Mouse (Mus musculus) thymus, adult 2 months (tissue): Measurements from ENCODE around the gene Plxdc1.

Experiments
- CTCF ChIP-seq: fragments of 200-500 bp; IDR thresholded peaks from 2 replicates; pipeline ENCODE4 v1.5.1; 2012; ENCODE audit warnings: mild to moderate bottlenecking, control low read depth, low read length, moderate library complexity, borderline replicate concordance; ENCODE audit not compliant: control insufficient read depth, poor library complexity, insufficient read depth; ENCODE audit errors: extremely low read depth
- POLR2A ChIP-seq: fragments of 200-500 bp; IDR thresholded peaks from 2 replicates; pipeline ENCODE4 v1.6.1; 2012; ENCODE audit warnings: mild to moderate bottlenecking, low read length, control low read depth, moderate library complexity; ENCODE audit not compliant: control insufficient read depth, poor library complexity, insufficient read depth; ENCODE audit errors: extremely low read depth

DNA sequence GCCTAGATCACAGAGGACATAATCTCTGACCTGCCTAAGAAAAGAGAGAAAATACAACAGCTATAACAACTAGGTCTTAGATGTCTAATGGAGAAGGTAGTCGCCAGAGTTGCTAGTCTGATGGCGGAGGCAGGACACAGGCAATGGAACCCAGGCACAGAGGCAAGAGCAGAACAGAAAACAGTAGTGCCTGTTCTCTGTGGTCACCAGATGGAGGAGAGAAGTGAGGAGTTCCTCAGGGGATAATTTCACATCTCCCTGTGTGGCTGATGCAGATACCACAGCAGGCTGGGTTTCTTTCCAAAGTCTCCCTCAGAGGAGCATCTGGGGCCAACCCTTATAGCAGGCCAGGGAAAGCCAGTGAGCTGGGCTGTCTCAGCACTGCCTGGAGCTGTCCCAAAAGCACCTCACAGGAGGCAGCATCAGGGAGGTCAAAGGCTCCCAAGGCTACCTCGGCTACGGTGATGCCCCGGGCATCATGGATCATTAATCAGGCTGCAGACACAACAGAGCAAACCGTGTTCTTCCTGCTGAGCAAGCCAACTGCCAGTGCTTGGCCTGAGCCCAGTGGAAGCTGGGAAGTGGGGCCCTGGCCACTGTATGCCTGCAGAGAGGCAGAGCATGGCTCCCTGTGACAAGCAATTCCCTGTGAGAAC lies 29.2 kb downstream of the Plxdc1 start:
- TF ChIP-seq POLR2A (no peak), CTCF (no peak)
